Mouse (Mus musculus) limb, embryonic 14.5 days (tissue): ENCODE results near the gene Hdac9. TPM values are rescaled to one million over a fixed set of nuclear protein-coding genes. Genes with fewer than 3 reads are reported as not detected.

Source experiments
- ATAC-seq: fragments of 200-750 bp; cut with Nextera tagmentation; 2 replicates; pipeline ENCODE4 v1.8.0; 2017; ENCODE audit warnings: low read depth, moderate number of reproducible peaks, moderate TSS enrichment; ENCODE audit not compliant: low FRiP score
- DNase-seq: peaks from one replicate; pipeline ENCODE4 v3.0.0-alpha.2; 2015; ENCODE audit warnings: low spot score
- H3K27ac ChIP-seq: fragments of 300-500 bp; sonication (generic); replicated peaks from 2 replicates; pipeline ENCODE4 v1.5.1; 2014; ENCODE audit warnings: low read depth, mild to moderate bottlenecking, low read length, moderate library complexity, mixed read lengths
- H3K27me3 ChIP-seq: fragments of 300-500 bp; sonication (generic); 2 replicates; pipeline ENCODE4 v1.6.1; 2014; ENCODE audit warnings: low read length, mixed read lengths; ENCODE audit not compliant: control insufficient read depth, insufficient read depth
- H3K36me3 ChIP-seq: fragments of 300-500 bp; sonication (generic); 2 replicates; pipeline ENCODE4 v1.6.1; 2014; ENCODE audit warnings: mild to moderate bottlenecking, low read length, moderate library complexity, mixed read lengths; ENCODE audit not compliant: control insufficient read depth, insufficient read depth
- H3K4me1 ChIP-seq: fragments of 300-500 bp; sonication (generic); 2 replicates; pipeline ENCODE4 v1.6.1; 2014; ENCODE audit warnings: antibody characterized with exemption, low read length, mixed read lengths; ENCODE audit not compliant: control insufficient read depth, insufficient read depth
- H3K4me2 ChIP-seq: fragments of 300-500 bp; sonication (generic); replicated peaks from 2 replicates; pipeline ENCODE4 v1.6.1; 2014; ENCODE audit warnings: low read depth, mild to moderate bottlenecking, low read length, moderate library complexity; ENCODE audit not compliant: severe bottlenecking
- H3K4me3 ChIP-seq: fragments of 300-500 bp; sonication (generic); replicated peaks from 2 replicates; pipeline ENCODE4 v1.5.1; 2014; ENCODE audit warnings: low read length
- H3K9ac ChIP-seq: fragments of 300-500 bp; sonication (generic); 2 replicates; pipeline ENCODE4 v1.6.1; 2014; ENCODE audit warnings: mild to moderate bottlenecking, low read depth, low read length, moderate library complexity; ENCODE audit not compliant: severe bottlenecking
- H3K9me3 ChIP-seq: fragments of 300-500 bp; sonication (generic); 2 replicates; pipeline ENCODE4 v1.6.1; 2016; ENCODE audit warnings: low read length; ENCODE audit not compliant: control insufficient read depth
- POLR2A ChIP-seq: fragments of 200-500 bp; IDR thresholded peaks from 2 replicates; pipeline ENCODE4 v1.8.0; 2012; ENCODE audit warnings: inconsistent platforms, mild to moderate bottlenecking, moderate library complexity, borderline replicate concordance; ENCODE audit not compliant: insufficient read depth, insufficient read length; ENCODE audit errors: extremely low read depth
- WGBS: fragments of 180-500 bp; shearing (Covaris S2); extraction: QIAGEN DNeasy Blood & Tissue Kit; methylation state at CpG from one replicate; pipeline ENCODE4 v1.1.7; 2014; 5-methylcytosine and 5-hydroxymethylcytosine counted together
- polyA plus RNA-seq, 2 experiments: library from polyadenylated mRNA; depleted of rRNA in 1 of 2; stranded (reverse) in 1 of 2; unstranded in 1 of 2; fragments of >200 nt; fragmentation: Nextera tagmentation in 1 of 2; extraction: Ambion mirVana in 1 of 2; gene quantifications; 2 replicates each; pipeline versions ENCODE4 v1.2.1 to v1.2.3; 2012 to 2014

Gene Hdac9
- polyA plus RNA-seq, 2 experiments: 7.8 to 9.7 TPM

GRCm38 (mm10) chr12:34874926-34875325 lies 42.0 kb downstream of the Hdac9 start:
- no peak for ATAC-seq
- no peak for TF ChIP-seq POLR2A
- Histone ChIP-seq H3K4me2 (no peak overlapping the region), H3K27ac (no peak overlapping the region), H3K4me3 (no peak overlapping the region), H3K9me3 (no peaks in the 10 kb centered on the region), H3K36me3 (no peaks in the 10 kb centered on the region), H3K9ac (no peak overlapping the region), H3K27me3 (no peaks in the 10 kb centered on the region), H3K4me1 (no peaks in the 10 kb centered on the region)
- 47% methylated on average over 2 of the region's 2 CpGs for WGBS
- DNase-seq: no peak

- Histone ChIP-seq H3K4me2 (no peak overlapping the region), H3K27ac (no peak overlapping the region), H3K27me3 (no peaks in the 10 kb centered on the region), H3K36me3 (no peaks in the 10 kb centered on the region), H3K4me3 (no peak overlapping the region), H3K9ac (no peak overlapping the region), H3K4me1 (no peaks in the 10 kb centered on the region), H3K9me3 (no peaks in the 10 kb centered on the region)
- TF ChIP-seq POLR2A: no peak
- ATAC-seq (no peak), DNase-seq (no peak)
- 67% methylated on average over 7 of the region's 7 CpGs for WGBS
Measured at GRCm38 (mm10) chr12:34871028-34871427, 45.9 kb downstream of the Hdac9 start.

GRCm38 (mm10) chr12:34841196-34841595 lies 75.7 kb downstream of the Hdac9 start:
- Histone ChIP-seq H3K4me1 (no peaks in the 10 kb centered on the region), H3K4me2 (no peak overlapping the region), H3K4me3 (no peak overlapping the region), H3K36me3 (no peaks in the 10 kb centered on the region), H3K9ac (no peak overlapping the region), H3K27me3 (no peaks in the 10 kb centered on the region), H3K27ac (no peak overlapping the region), H3K9me3 (no peaks in the 10 kb centered on the region)
- WGBS: 72% methylated on average over 4 of the region's 4 CpGs
- ATAC-seq: no peak
- no peak for DNase-seq
- TF ChIP-seq POLR2A: no peak

- H3K27ac ChIP-seq: no peak overlapping the region
- no peak overlapping the region for H3K4me2 ChIP-seq
- H3K9ac ChIP-seq: no peak overlapping the region
- no peak for TF ChIP-seq POLR2A
- 74% methylated on average over 5 of the region's 5 CpGs for WGBS
- no peaks in the 10 kb centered on the region for H3K36me3 ChIP-seq
- DNase-seq (no peak), ATAC-seq (no peak)
- H3K27me3 ChIP-seq: no peaks in the 10 kb centered on the region
- no peak overlapping the region for H3K4me3 ChIP-seq
- H3K9me3 ChIP-seq: no peaks in the 10 kb centered on the region
- H3K4me1 ChIP-seq: no peaks in the 10 kb centered on the region
Measured at GRCm38 (mm10) chr12:34837318-34837717, 79.6 kb downstream of the Hdac9 start.

GRCm38 (mm10) chr12:34836864-34837263 lies 80.0 kb downstream of the Hdac9 start:
- Histone ChIP-seq H3K36me3 (no peaks in the 10 kb centered on the region), H3K4me3 (no peak overlapping the region), H3K9ac (no peak overlapping the region), H3K4me2 (no peak overlapping the region), H3K27ac (no peak overlapping the region), H3K9me3 (no peaks in the 10 kb centered on the region), H3K27me3 (no peaks in the 10 kb centered on the region), H3K4me1 (no peaks in the 10 kb centered on the region)
- TF ChIP-seq POLR2A: no peak
- no peak for ATAC-seq
- no peak for DNase-seq
- WGBS: 53% methylated on average over 1 of the region's 1 CpGs

GRCm38 (mm10) chr12:34836085-34836484 lies 80.8 kb downstream of the Hdac9 start:
- Histone ChIP-seq H3K4me1 (no peaks in the 10 kb centered on the region), H3K4me2 (no peak overlapping the region), H3K9me3 (no peaks in the 10 kb centered on the region), H3K4me3 (no peak overlapping the region), H3K36me3 (no peaks in the 10 kb centered on the region), H3K27ac (no peak overlapping the region), H3K27me3 (no peaks in the 10 kb centered on the region), H3K9ac (no peak overlapping the region)
- no peak for TF ChIP-seq POLR2A
- 96% methylated on average over 1 of the region's 1 CpGs for WGBS
- DNase-seq (no peak), ATAC-seq (no peak)
